Mouse (Mus musculus) heart, postnatal 36 days (tissue): ENCODE results near the gene Mia3. TPM values are rescaled to one million over a fixed set of nuclear protein-coding genes. Genes with fewer than 3 reads are reported as not detected.

Experiments used
- total RNA-seq, 2 experiments: library from RNA; stranded (reverse); gene quantifications; 2 replicates each; pipeline ENCODE4 v1.2.3; 2021

Mia3 gene
- total RNA-seq, 2 experiments from 2014 or later, result 111 to 123 TPM

Other genes with a start within 250 kb of the Mia3 start
- gene Disp1, start 148.0 kb downstream of the Mia3 start, total RNA-seq, result 1 to 10 TPM; 5.6 to 7.0 TPM
- gene Aida, start 73.0 kb downstream of the Mia3 start, total RNA-seq, result 10 to 100 TPM; 26.1 to 31.3 TPM
- gene Brox, start 72.3 kb downstream of the Mia3 start, total RNA-seq, result 10 to 100 TPM; 32.0 to 34.4 TPM
- 10 to 100 TPM; 15.8 to 20.6 TPM for gene Taf1a, start 19.4 kb upstream of the Mia3 start, total RNA-seq
- gene Hhipl2, start 48.7 kb upstream of the Mia3 start, total RNA-seq, result under 1 TPM in 1 of 2 experiments, not detected in 1; 0.14 TPM